Mouse (Mus musculus) erythroblast, embryonic 14.5 days (primary cell): ENCODE measurements around the gene Acsbg1. TPM values are rescaled to one million over a fixed set of nuclear protein-coding genes. Genes with fewer than 3 reads are reported as not detected.

Experiments used
- H3K27me3 ChIP-seq: 2 replicates; pipeline ENCODE4 v1.6.1; 2012; ENCODE audit warnings: inconsistent platforms; ENCODE audit not compliant: control insufficient read depth
- H3K36me3 ChIP-seq: 2 replicates; pipeline ENCODE4 v1.6.1; 2012; ENCODE audit warnings: mild to moderate bottlenecking, inconsistent platforms; ENCODE audit not compliant: control insufficient read depth
- H3K4me1 ChIP-seq: 2 replicates; pipeline ENCODE4 v1.6.1; 2012; ENCODE audit warnings: inconsistent platforms; ENCODE audit not compliant: control insufficient read depth
- H3K4me3 ChIP-seq: replicated peaks from 2 replicates; pipeline ENCODE3; 2012; ENCODE audit warnings: moderate library complexity, mild to moderate bottlenecking, inconsistent platforms
- H3K9me3 ChIP-seq: 2 replicates; pipeline ENCODE4 v1.6.1; 2012; ENCODE audit warnings: low read length, inconsistent platforms, mixed read lengths; ENCODE audit not compliant: control insufficient read depth
- GATA1 ChIP-seq: IDR thresholded peaks from 2 replicates; pipeline ENCODE4 v1.6.1; 2012; ENCODE audit warnings: low read length, inconsistent platforms, mixed read lengths
- TAL1 ChIP-seq: IDR thresholded peaks from 3 replicates; pipeline ENCODE4 v1.6.1; 2012; ENCODE audit warnings: low read length, inconsistent platforms, mixed read lengths
- polyA plus RNA-seq: library from polyadenylated mRNA; stranded (reverse); fragments of >175 nt; gene quantifications from 2 replicates; pipeline ENCODE4 v1.2.3, GENCODE M21; 2012

The Acsbg1 gene
- polyA plus RNA-seq, 1 experiment = not detected

GRCm38 (mm10) chr9:54637510-54638314 is 24.0 kb downstream of the Acsbg1 start:
- Histone ChIP-seq H3K27me3 (no peaks in the 10 kb centered on the region; the same call in 1 of the 2 replicates), H3K9me3 (no peaks in the 10 kb centered on the region), H3K4me1 (peaks cover 6% of the 10 kb centered on the region), H3K4me3 (no peak overlapping the region), H3K36me3 (no peaks in the 10 kb centered on the region)
- no peak for TF ChIP-seq GATA1

GRCm38 (mm10) chr9:54633401-54633800 is 28.3 kb downstream of the Acsbg1 start:
- no peaks in the 10 kb centered on the region for H3K36me3 ChIP-seq
- no peak overlapping the region for H3K4me3 ChIP-seq
- peaks cover 8% of the 10 kb centered on the region for H3K4me1 ChIP-seq
- no peaks in the 10 kb centered on the region for H3K9me3 ChIP-seq
- no peaks in the 10 kb centered on the region for H3K27me3 ChIP-seq
- TF ChIP-seq GATA1 = no peak
- TF ChIP-seq TAL1 = no peak

- H3K9me3 ChIP-seq = no peaks in the 10 kb centered on the region
- H3K36me3 ChIP-seq = no peaks in the 10 kb centered on the region
- no peak overlapping the region for H3K4me3 ChIP-seq
- TF ChIP-seq TAL1 (no peak), GATA1 (no peak)
- no peaks in the 10 kb centered on the region for H3K27me3 ChIP-seq
- peaks cover 8% of the 10 kb centered on the region for H3K4me1 ChIP-seq
Measured at GRCm38 (mm10) chr9:54630905-54631304, 30.8 kb downstream of the Acsbg1 start.

GRCm38 (mm10) chr9:54629613-54630261 is 31.9 kb downstream of the Acsbg1 start:
- H3K9me3 ChIP-seq = no peaks in the 10 kb centered on the region
- H3K4me1 ChIP-seq = peaks cover 8% of the 10 kb centered on the region
- H3K36me3 ChIP-seq = no peaks in the 10 kb centered on the region
- TF ChIP-seq GATA1 (no peak), TAL1 (no peak)
- no peak overlapping the region for H3K4me3 ChIP-seq
- H3K27me3 ChIP-seq = no peaks in the 10 kb centered on the region

- no peak for TF ChIP-seq TAL1
- TF ChIP-seq GATA1 = no peak
- no peaks in the 10 kb centered on the region for H3K36me3 ChIP-seq
- peaks cover 8% of the 10 kb centered on the region for H3K4me1 ChIP-seq
- H3K27me3 ChIP-seq = no peaks in the 10 kb centered on the region
- H3K9me3 ChIP-seq = no peaks in the 10 kb centered on the region
- H3K4me3 ChIP-seq = no peak overlapping the region
Measured at GRCm38 (mm10) chr9:54628752-54629151, 32.9 kb downstream of the Acsbg1 start.

GRCm38 (mm10) chr9:54627240-54627639 is 34.4 kb downstream of the Acsbg1 start:
- Histone ChIP-seq H3K9me3 (no peaks in the 10 kb centered on the region), H3K4me3 (no peak overlapping the region), H3K36me3 (no peaks in the 10 kb centered on the region), H3K27me3 (no peaks in the 10 kb centered on the region), H3K4me1 (peaks cover 8% of the 10 kb centered on the region)
- no peak for TF ChIP-seq TAL1
- TF ChIP-seq GATA1 = no peak

- Histone ChIP-seq H3K4me3 (no peak overlapping the region), H3K36me3 (no peaks in the 10 kb centered on the region)
- TF ChIP-seq TAL1 = no peak
- no peak for TF ChIP-seq GATA1
Measured at GRCm38 (mm10) chr9:54614182-54614850, 47.4 kb downstream of the Acsbg1 start.

GRCm38 (mm10) chr9:54612781-54613191 is 48.9 kb downstream of the Acsbg1 start:
- H3K36me3 ChIP-seq = no peaks in the 10 kb centered on the region
- no peak for TF ChIP-seq GATA1
- TF ChIP-seq TAL1 = no peak
- H3K4me1 ChIP-seq = peaks cover 6% of the 10 kb centered on the region
- H3K4me3 ChIP-seq = no peak overlapping the region
- no peaks in the 10 kb centered on the region for H3K9me3 ChIP-seq
- H3K27me3 ChIP-seq = no peaks in the 10 kb centered on the region

More at GRCm38 (mm10) chr9:54614182-54614850, 47.4 kb downstream of the Acsbg1 start:
- H3K4me1 ChIP-seq = peaks cover 6% of the 10 kb centered on the region
- no peaks in the 10 kb centered on the region for H3K27me3 ChIP-seq
- H3K9me3 ChIP-seq = no peaks in the 10 kb centered on the region

GRCm38 (mm10) chr9:54604886-54605285 is 56.8 kb downstream of the Acsbg1 start:
- H3K4me1 ChIP-seq = no peaks in the 10 kb centered on the region
- peaks cover 48% of the 10 kb centered on the region for H3K36me3 ChIP-seq
- H3K4me3 ChIP-seq = no peak overlapping the region
- H3K9me3 ChIP-seq = no peaks in the 10 kb centered on the region
- H3K27me3 ChIP-seq = no peaks in the 10 kb centered on the region
- no peak for TF ChIP-seq GATA1
- no peak for TF ChIP-seq TAL1
